Mouse (Mus musculus) kidney, adult 2 months (tissue): ENCODE data around the gene Fbxo24. TPM values are rescaled to one million over a fixed set of nuclear protein-coding genes. Genes with fewer than 3 reads are reported as not detected.
A peak's percentile ranks its signal among the peaks of the same experiment; 100 is the strongest.
"Not testable (repeated sequence)": the region's sequence is repeated elsewhere in the genome, so short reads cannot be mapped to it uniquely, and the experiment has no call there.

Experiments
- DNase-seq: peaks from one replicate; pipeline ENCODE4 v3.0.0; 2021
- H3K27ac ChIP-seq: fragments of 200-500 bp; 2 replicates; pipeline ENCODE4 v1.5.1; 2012; ENCODE audit warnings: low read depth, low read length, control low read depth, inconsistent platforms; ENCODE audit not compliant: insufficient read depth
- H3K27me3 ChIP-seq: fragments of 200-500 bp; replicated peaks from 2 replicates; pipeline ENCODE4 v1.6.1; 2012; ENCODE audit warnings: mild to moderate bottlenecking, moderate library complexity, low read length, inconsistent platforms; ENCODE audit not compliant: control insufficient read depth, insufficient read depth
- H3K36me3 ChIP-seq: fragments of 200-500 bp; 2 replicates; pipeline ENCODE4 v1.6.1; 2012; ENCODE audit warnings: mild to moderate bottlenecking, moderate library complexity, low read length, inconsistent platforms; ENCODE audit not compliant: control insufficient read depth, insufficient read depth
- H3K4me1 ChIP-seq: fragments of 200-500 bp; 2 replicates; pipeline ENCODE4 v1.6.1; 2011; ENCODE audit warnings: low read length; ENCODE audit not compliant: control insufficient read depth, insufficient read depth
- H3K4me3 ChIP-seq: fragments of 200-500 bp; 2 replicates; pipeline ENCODE4 v1.5.1; 2011; ENCODE audit warnings: mild to moderate bottlenecking, low read depth, low read length, control low read depth; ENCODE audit not compliant: insufficient read depth
- CTCF ChIP-seq: fragments of 200-500 bp; conservative IDR thresholded peaks from 2 replicates; pipeline ENCODE4 v1.5.1; 2011; ENCODE audit warnings: low read depth, mild to moderate bottlenecking, control low read depth, low read length, moderate library complexity, mixed read lengths; ENCODE audit not compliant: insufficient read depth, insufficient read length
- POLR2A ChIP-seq: fragments of 200-500 bp; IDR thresholded peaks from one replicate; pipeline ENCODE4 v1.6.1; 2011; ENCODE audit warnings: low read depth, low read length, control low read depth
- WGBS: fragments of 180-500 bp; shearing (Covaris S2); methylation state at CpG from one replicate; pipeline ENCODE4 v1.1.7; 2018; 5-methylcytosine and 5-hydroxymethylcytosine counted together
- polyA plus RNA-seq: library from polyadenylated mRNA; depleted of rRNA; stranded (reverse); fragments of >200 nt; gene quantifications from 2 replicates; pipeline ENCODE4 v1.2.3, GENCODE M21; 2012

Gene Fbxo24
- polyA plus RNA-seq, 1 experiment: 0.20 TPM

GRCm38 (mm10) chr5:137630602-137631001 lies 1.8 kb upstream of the Fbxo24 start:
- H3K4me3 ChIP-seq: peak overlapping the region; percentile 86
- DNase-seq: peak; percentile 83
- H3K27me3 ChIP-seq: no peaks in the 10 kb centered on the region
- H3K36me3 ChIP-seq: no peaks in the 10 kb centered on the region
- H3K27ac ChIP-seq: peak overlapping the region; percentile 93
- H3K4me1 ChIP-seq: peaks cover 18% of the 10 kb centered on the region
- TF ChIP-seq CTCF (no peak), POLR2A (no peak)
- WGBS: 16% methylated on average over 3 of the region's 3 CpGs

- H3K4me3 ChIP-seq: peak overlapping the region; percentile 86
- H3K4me1 ChIP-seq: peaks cover 18% of the 10 kb centered on the region
- DNase-seq: peak; percentile 76
- peak overlapping the region; percentile 93 for H3K27ac ChIP-seq
- 11% methylated on average over 6 of the region's 6 CpGs for WGBS
- TF ChIP-seq POLR2A (no peak), CTCF (no peak)
- no peaks in the 10 kb centered on the region for H3K36me3 ChIP-seq
- H3K27me3 ChIP-seq: no peaks in the 10 kb centered on the region
Measured at GRCm38 (mm10) chr5:137629906-137630545, 1.2 kb upstream of the Fbxo24 start.

- DNase-seq: peak; percentile 84
- Histone ChIP-seq H3K27ac (peak overlapping the region; percentile 93), H3K27me3 (no peaks in the 10 kb centered on the region), H3K4me1 (peaks cover 18% of the 10 kb centered on the region), H3K4me3 (peak overlapping the region; percentile 86), H3K36me3 (no peaks in the 10 kb centered on the region)
- TF ChIP-seq CTCF (no peak), POLR2A (no peak)
- under 1% methylated on average over 23 of the region's 23 CpGs for WGBS
Measured at GRCm38 (mm10) chr5:137629306-137629721, 512 bp upstream of the Fbxo24 start.

DNA sequence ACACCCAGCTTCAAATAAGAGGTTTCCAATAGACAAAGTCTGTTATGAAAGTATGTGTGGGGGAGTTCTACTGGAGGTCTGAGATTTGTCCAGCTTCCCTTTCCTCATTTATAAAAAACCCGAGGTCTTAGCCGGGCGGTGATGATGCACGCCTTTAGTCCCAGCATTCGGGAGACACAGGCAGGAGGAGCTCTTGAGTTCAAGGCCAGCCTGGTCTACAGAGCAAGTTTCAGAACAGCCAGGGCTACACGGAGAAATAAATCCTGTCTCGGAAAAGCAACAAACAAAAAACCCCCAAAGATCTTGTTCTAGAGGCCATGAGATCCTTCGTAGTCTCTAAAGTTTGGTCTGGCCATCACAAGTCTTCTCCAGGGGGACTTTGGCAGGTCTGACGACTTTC lies 811 bp downstream of the Fbxo24 start:
- H3K4me3 ChIP-seq: peak overlapping the region; percentile 82
- peak overlapping the region; percentile 98 for H3K27ac ChIP-seq
- TF ChIP-seq CTCF (no peak), POLR2A (no peak)
- H3K36me3 ChIP-seq: no peaks in the 10 kb centered on the region
- 1% methylated on average over 9 of the region's 9 CpGs for WGBS
- peaks cover 5% of the 10 kb centered on the region; the same call in 1 of the 2 replicates for H3K4me1 ChIP-seq
- peak; percentile 52 for DNase-seq
- no peaks in the 10 kb centered on the region for H3K27me3 ChIP-seq

DNA sequence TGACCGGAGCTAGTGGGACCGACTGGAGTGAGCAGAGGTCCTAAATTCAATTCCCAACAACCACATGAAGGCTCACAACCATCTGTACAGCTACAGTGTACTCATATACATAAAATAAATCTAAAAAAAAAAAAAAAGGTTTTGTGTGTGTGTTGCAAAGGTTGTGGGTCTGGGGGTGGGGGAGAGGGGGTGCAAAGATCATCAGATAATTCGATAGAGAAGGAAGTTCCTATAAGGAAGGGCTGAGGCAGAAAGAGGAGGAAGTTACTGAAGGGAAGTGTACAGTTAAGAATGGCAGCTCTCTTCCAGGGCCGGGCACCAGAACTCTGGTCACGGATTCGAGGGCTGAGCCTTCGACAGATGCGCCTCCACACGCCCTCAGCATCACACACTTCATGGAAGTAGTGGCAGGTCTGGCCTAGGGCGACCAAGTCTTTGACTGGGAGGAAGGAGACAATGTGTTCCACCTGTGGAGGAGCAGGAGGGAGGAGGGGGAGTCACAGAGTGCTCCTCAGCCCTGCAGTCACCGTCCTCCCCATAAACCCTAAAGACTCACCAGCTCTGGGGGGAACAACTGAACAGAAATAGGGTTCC lies 4.8 kb downstream of the Fbxo24 start:
- no peaks in the 10 kb centered on the region for H3K4me1 ChIP-seq
- H3K36me3 ChIP-seq: no peaks in the 10 kb centered on the region
- H3K27ac ChIP-seq: no peak overlapping the region
- no peak overlapping the region for H3K4me3 ChIP-seq
- no peak for DNase-seq
- 84% methylated on average over 11 of the region's 11 CpGs for WGBS
- no peaks in the 10 kb centered on the region for H3K27me3 ChIP-seq
- TF ChIP-seq CTCF (no peak), POLR2A (no peak)

- peaks cover 14% of the 10 kb centered on the region for H3K4me1 ChIP-seq
- DNase-seq: no peak
- no peak for TF ChIP-seq CTCF
- no peak for TF ChIP-seq POLR2A
- WGBS: 87% methylated on average over 7 of the region's 7 CpGs
- H3K27ac ChIP-seq: no peak overlapping the region
- H3K4me3 ChIP-seq: no peak overlapping the region
- no peaks in the 10 kb centered on the region for H3K36me3 ChIP-seq
- no peaks in the 10 kb centered on the region for H3K27me3 ChIP-seq
Measured at GRCm38 (mm10) chr5:137615347-137615746, 13.5 kb downstream of the Fbxo24 start.

DNA sequence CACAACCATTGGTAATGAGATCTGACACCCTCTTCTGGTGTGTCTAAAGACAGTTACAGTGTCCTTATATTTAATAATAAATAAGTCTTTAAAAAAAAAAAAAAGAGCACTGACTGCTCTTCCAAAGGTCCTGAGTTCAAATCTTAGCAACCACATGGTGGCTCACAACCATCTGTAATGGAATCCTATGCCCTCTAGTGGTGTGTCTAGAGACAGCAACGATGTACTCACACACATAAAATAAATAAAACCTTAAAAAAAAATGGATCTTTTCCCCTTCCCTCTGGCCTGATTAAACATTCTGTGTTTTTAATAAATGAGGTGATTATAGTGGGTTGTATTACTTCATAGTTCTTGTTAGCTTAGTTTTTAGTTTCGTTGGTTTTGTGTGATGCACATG lies 13.9 kb downstream of the Fbxo24 start:
- H3K36me3 ChIP-seq, H3K4me3 ChIP-seq, DNase-seq, H3K27ac ChIP-seq, H3K27me3 ChIP-seq: not testable (repeated sequence)
- peaks cover 14% of the 10 kb centered on the region for H3K4me1 ChIP-seq
- WGBS: 96% methylated on average over 2 of the region's 2 CpGs

DNA sequence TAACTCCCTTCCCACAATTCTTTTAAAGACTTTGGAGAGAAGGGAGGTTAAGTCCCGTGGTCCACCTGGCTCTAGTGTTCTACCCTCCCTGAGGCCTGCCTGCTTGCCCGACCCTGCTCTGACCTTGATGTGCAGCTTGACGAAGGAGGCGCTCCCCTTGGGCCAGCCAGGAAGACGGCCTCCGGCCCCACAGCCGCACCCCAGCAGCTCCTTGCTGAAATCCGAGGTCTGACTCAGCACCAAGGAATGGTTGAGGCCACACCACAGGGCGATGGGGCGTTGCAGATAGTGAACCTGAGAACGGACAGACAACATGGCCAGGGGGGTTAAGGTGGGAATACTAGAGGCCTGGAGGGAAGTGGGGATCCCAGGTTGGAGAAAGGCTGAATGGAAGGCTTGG lies 15.3 kb downstream of the Fbxo24 start, which contains the start of gene Pcolce:
TSS of gene Pcolce (minus strand) at position 235 of the 400 bp plus-strand sequence.
- no peaks in the 10 kb centered on the region for H3K27me3 ChIP-seq
- TF ChIP-seq CTCF (no peak), POLR2A (no peak)
- H3K4me1 ChIP-seq: peaks cover 14% of the 10 kb centered on the region
- 40% methylated on average over 11 of the region's 11 CpGs for WGBS
- no peak for DNase-seq
- H3K36me3 ChIP-seq: no peaks in the 10 kb centered on the region
- peak within 1 kb of the TSS; percentile 43; the same call in 1 of the 2 replicates for H3K27ac ChIP-seq
- H3K4me3 ChIP-seq: no peak within 1 kb of the TSS
